Comparison of ENCODE assay signal across 27 mouse cellular contexts in the genomic region with DNA sequence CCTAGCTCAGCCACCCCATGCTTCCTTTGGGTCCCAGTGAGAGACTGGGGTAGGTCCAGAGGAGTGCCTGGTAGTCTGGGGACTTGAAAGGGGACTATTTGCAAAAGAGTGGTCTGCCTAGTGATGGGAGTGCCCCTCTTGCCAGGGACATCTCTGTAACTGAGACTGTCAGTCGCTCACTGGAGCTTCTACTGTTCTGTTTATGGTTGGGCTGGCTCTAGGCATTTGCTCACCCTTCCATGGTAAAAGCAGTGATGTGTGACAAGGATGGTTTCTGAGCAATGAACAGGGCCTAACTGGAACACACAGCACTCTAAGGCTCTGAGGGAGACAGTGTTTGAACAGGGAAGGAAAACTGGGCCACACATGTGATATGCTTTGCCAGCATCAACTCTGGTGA. TPM values are rescaled to one million over a fixed set of nuclear protein-coding genes. Genes with fewer than 3 reads are reported as not detected.
DNase-seq lines count a peak whose midpoint lies in the region; ATAC-seq lines count a peak whose summit lies in the region.
"Had no signal": no experiment of that assay in that cellular context is flagged by ENCODE, and none has a peak within 500 bp of the region (broad histone marks: within the 10 kb centered on the region; RNA-seq: fewer than 3 reads in every experiment).

No protein-coding gene starts in this region.

- peaks cover 77% of the 10 kb centered on the region for H3K36me3 ChIP-seq in kidney, embryonic 14.5 days (ENCODE audit: control insufficient read depth, insufficient read depth, low read length)
- H3K36me3 ChIP-seq in kidney, embryonic 16.5 days (ENCODE audit: insufficient read depth, low read length), result peaks cover 43% of the 10 kb centered on the region
- H3K36me3 ChIP-seq in intestine, embryonic 16.5 days (ENCODE audit: control insufficient read depth, insufficient read depth, low read length), result peaks cover 28% of the 10 kb centered on the region

- WGBS in kidney, embryonic 14.5 days, result 50% methylated on average over 1 of the region's 1 CpGs
- WGBS in kidney, embryonic 16.5 days, result 60% methylated on average over 1 of the region's 1 CpGs
- WGBS in intestine, embryonic 16.5 days, result 82% methylated on average over 1 of the region's 1 CpGs

- H3K9ac ChIP-seq in kidney, embryonic 14.5 days (ENCODE audit: low read depth, low read length), result no peak overlapping the region
- H3K9ac ChIP-seq in kidney, embryonic 16.5 days (replicated peaks; ENCODE audit: low read length), result no peak overlapping the region
- H3K9ac ChIP-seq in intestine, embryonic 16.5 days (ENCODE audit: low read depth, low read length), result no peak overlapping the region
- H3K9ac ChIP-seq: embryonic facial prominence, embryonic 13.5 days; embryonic facial prominence, embryonic 15.5 days; forebrain, embryonic 12.5 days had no signal

- H3K4me2 ChIP-seq in kidney, embryonic 14.5 days (replicated peaks; ENCODE audit: low read depth, low read length), result no peak overlapping the region
- H3K4me2 ChIP-seq in kidney, embryonic 16.5 days (replicated peaks; ENCODE audit: low read depth, low read length), result no peak overlapping the region
- no peak overlapping the region for H3K4me2 ChIP-seq in intestine, embryonic 16.5 days (ENCODE audit: low read depth, low read length)
- H3K4me2 ChIP-seq: embryonic facial prominence, embryonic 13.5 days; embryonic facial prominence, embryonic 15.5 days; forebrain, embryonic 12.5 days had no signal

- H3K27me3 ChIP-seq in kidney, embryonic 14.5 days (ENCODE audit: control insufficient read depth, insufficient read depth, low read length), result no peaks in the 10 kb centered on the region
- no peaks in the 10 kb centered on the region for H3K27me3 ChIP-seq in kidney, embryonic 16.5 days (ENCODE audit: insufficient read depth, low read length)
- no peaks in the 10 kb centered on the region for H3K27me3 ChIP-seq in intestine, embryonic 16.5 days (replicated peaks; ENCODE audit: control insufficient read depth, insufficient read depth, low read length)
- H3K27me3 ChIP-seq: embryonic facial prominence, embryonic 13.5 days; embryonic facial prominence, embryonic 15.5 days; forebrain, embryonic 12.5 days; Patski had no signal

- no peak overlapping the region for H3K4me3 ChIP-seq in kidney, embryonic 14.5 days (ENCODE audit: low read length)
- H3K4me3 ChIP-seq in kidney, embryonic 16.5 days (ENCODE audit: low read length), result no peak overlapping the region
- H3K4me3 ChIP-seq in intestine, embryonic 16.5 days (ENCODE audit: low read length), result no peak overlapping the region
- H3K4me3 ChIP-seq: embryonic facial prominence, embryonic 13.5 days; embryonic facial prominence, embryonic 15.5 days; erythroblast, embryonic 14.5 days; forebrain, embryonic 10.5 days; forebrain, embryonic 12.5 days had no signal

- no peak overlapping the region for H3K27ac ChIP-seq in kidney, embryonic 14.5 days (ENCODE audit: low read depth, low read length)
- no peak overlapping the region for H3K27ac ChIP-seq in kidney, embryonic 16.5 days (ENCODE audit: low read length)
- no peak overlapping the region for H3K27ac ChIP-seq in intestine, embryonic 16.5 days (ENCODE audit: low read length)
- H3K27ac ChIP-seq: embryonic facial prominence, embryonic 13.5 days; embryonic facial prominence, embryonic 15.5 days; forebrain, embryonic 10.5 days; forebrain, embryonic 12.5 days had no signal

- peak; percentile 82 for ATAC-seq in kidney, embryonic 14.5 days (ENCODE audit: low FRiP score, low TSS enrichment)
- ATAC-seq in kidney, embryonic 16.5 days (ENCODE audit: low FRiP score, low TSS enrichment), result peak; percentile 87
- no peak for ATAC-seq in intestine, embryonic 16.5 days
- ATAC-seq: activated CD4-positive, CD25-positive, alpha-beta regulatory T cell, adult 4 months; forebrain, embryonic 14.5 days; forebrain, embryonic 16.5 days; Patski had no signal

- no peak for DNase-seq in kidney, adult 9 months
- no peak for DNase-seq in kidney, adult 11 months
- DNase-seq in retina, postnatal 1 day, result peak; percentile 1
- no peak for DNase-seq in retina, embryonic 14.5 days (ENCODE audit: low spot score)
- peak; percentile 12 for DNase-seq in brain, adult 2 months (ENCODE audit: low read depth, low spot score)
- DNase-seq: adrenal gland, adult 8-10 months; adrenal gland, postnatal 14 days; adrenal gland, postnatal 36 days; cerebellum, adult 11 months; cerebellum, adult 18-20 months; cerebellum, adult 8-10 months; cerebellum, adult 9-11 months; cerebellum, postnatal 14 days; cerebellum, postnatal 36 days; embryo, embryonic 11 days had no signal

- H3K4me1 ChIP-seq in kidney, embryonic 14.5 days (ENCODE audit: control insufficient read depth, insufficient read depth, low read length), result no peaks in the 10 kb centered on the region
- no peaks in the 10 kb centered on the region for H3K4me1 ChIP-seq in kidney, embryonic 16.5 days (ENCODE audit: insufficient read depth, low read length)
- H3K4me1 ChIP-seq in intestine, embryonic 16.5 days (ENCODE audit: control insufficient read depth, insufficient read depth, low read length), result no peaks in the 10 kb centered on the region
- H3K4me1 ChIP-seq: embryonic facial prominence, embryonic 13.5 days; embryonic facial prominence, embryonic 15.5 days; forebrain, embryonic 10.5 days; forebrain, embryonic 12.5 days had no signal

- H3K9me3 ChIP-seq in kidney, embryonic 14.5 days (ENCODE audit: control insufficient read depth, low read length), result no peaks in the 10 kb centered on the region
- no peaks in the 10 kb centered on the region for H3K9me3 ChIP-seq in kidney, embryonic 16.5 days (ENCODE audit: low read length)
- no peaks in the 10 kb centered on the region for H3K9me3 ChIP-seq in intestine, embryonic 16.5 days (ENCODE audit: control insufficient read depth, low read length)
- H3K9me3 ChIP-seq: embryonic facial prominence, embryonic 13.5 days; embryonic facial prominence, embryonic 15.5 days; forebrain, embryonic 10.5 days; forebrain, embryonic 12.5 days had no signal

RNA-seq across cellular contexts. Expression of a gene that starts 32.2 kb away (rescaled TPM):
- 46.9 and 59.6 TPM in 2 replicates for polyA plus RNA-seq in kidney, embryonic 14.5 days (2014; fragmentation: Nextera tagmentation; extraction: Ambion mirVana)
- 69.8 and 73.4 TPM in 2 replicates for polyA plus RNA-seq in kidney, embryonic 16.5 days (2015; fragmentation: Nextera tagmentation; extraction: Ambion mirVana)
- 75.8 and 76.9 TPM in 2 replicates for polyA plus RNA-seq in intestine, embryonic 16.5 days (2015; fragmentation: Nextera tagmentation; extraction: Ambion mirVana)

RNA-seq across cellular contexts. Expression of a gene that starts 32.2 kb away (rescaled TPM):
- polyA plus RNA-seq in kidney, embryonic 14.5 days (2014; fragmentation: Nextera tagmentation; extraction: Ambion mirVana), result 133 and 156 TPM in 2 replicates
- 133 and 137 TPM in 2 replicates for polyA plus RNA-seq in kidney, embryonic 16.5 days (2015; fragmentation: Nextera tagmentation; extraction: Ambion mirVana)
- 130 and 146 TPM in 2 replicates for polyA plus RNA-seq in intestine, embryonic 16.5 days (2015; fragmentation: Nextera tagmentation; extraction: Ambion mirVana)

RNA-seq across cellular contexts. Expression of a gene that starts 46.3 kb away (rescaled TPM):
- 0.31 TPM in 1 of 2 replicates, not detected in the other for polyA plus RNA-seq in kidney, embryonic 14.5 days (2014; fragmentation: Nextera tagmentation; extraction: Ambion mirVana)
- 0.72 and 0.89 TPM in 2 replicates for polyA plus RNA-seq in kidney, embryonic 16.5 days (2015; fragmentation: Nextera tagmentation; extraction: Ambion mirVana)
- polyA plus RNA-seq in intestine, embryonic 16.5 days (2015; fragmentation: Nextera tagmentation; extraction: Ambion mirVana), result 0.37 and 0.42 TPM in 2 replicates

RNA-seq across cellular contexts. Expression of a gene that starts 59.7 kb away (rescaled TPM):
- polyA plus RNA-seq in kidney, embryonic 14.5 days (2014; fragmentation: Nextera tagmentation; extraction: Ambion mirVana), result 25.5 and 26.4 TPM in 2 replicates
- 25.0 and 25.7 TPM in 2 replicates for polyA plus RNA-seq in kidney, embryonic 16.5 days (2015; fragmentation: Nextera tagmentation; extraction: Ambion mirVana)
- polyA plus RNA-seq in intestine, embryonic 16.5 days (2015; fragmentation: Nextera tagmentation; extraction: Ambion mirVana), result 19.9 and 20.2 TPM in 2 replicates

Comparison
In these comparisons a context has a peak if more than half of its experiments do, and no peak if none do; other contexts are left out.
1. DNase-seq: peak in retina, postnatal 1 day (single experiment) and brain, adult 2 months (single experiment); none in kidney, adult 9 months (single experiment), kidney, adult 11 months (single experiment) and retina, embryonic 14.5 days (single experiment).